Mouse (Mus musculus): ENCODE data around the gene Usp33.
A peak's percentile ranks its signal among the peaks of the same experiment; 100 is the strongest.
"Not testable (repeated sequence)": the region's sequence is repeated elsewhere in the genome, so short reads cannot be mapped to it uniquely, and the experiment has no call there.

Usp33 gene

DNA sequence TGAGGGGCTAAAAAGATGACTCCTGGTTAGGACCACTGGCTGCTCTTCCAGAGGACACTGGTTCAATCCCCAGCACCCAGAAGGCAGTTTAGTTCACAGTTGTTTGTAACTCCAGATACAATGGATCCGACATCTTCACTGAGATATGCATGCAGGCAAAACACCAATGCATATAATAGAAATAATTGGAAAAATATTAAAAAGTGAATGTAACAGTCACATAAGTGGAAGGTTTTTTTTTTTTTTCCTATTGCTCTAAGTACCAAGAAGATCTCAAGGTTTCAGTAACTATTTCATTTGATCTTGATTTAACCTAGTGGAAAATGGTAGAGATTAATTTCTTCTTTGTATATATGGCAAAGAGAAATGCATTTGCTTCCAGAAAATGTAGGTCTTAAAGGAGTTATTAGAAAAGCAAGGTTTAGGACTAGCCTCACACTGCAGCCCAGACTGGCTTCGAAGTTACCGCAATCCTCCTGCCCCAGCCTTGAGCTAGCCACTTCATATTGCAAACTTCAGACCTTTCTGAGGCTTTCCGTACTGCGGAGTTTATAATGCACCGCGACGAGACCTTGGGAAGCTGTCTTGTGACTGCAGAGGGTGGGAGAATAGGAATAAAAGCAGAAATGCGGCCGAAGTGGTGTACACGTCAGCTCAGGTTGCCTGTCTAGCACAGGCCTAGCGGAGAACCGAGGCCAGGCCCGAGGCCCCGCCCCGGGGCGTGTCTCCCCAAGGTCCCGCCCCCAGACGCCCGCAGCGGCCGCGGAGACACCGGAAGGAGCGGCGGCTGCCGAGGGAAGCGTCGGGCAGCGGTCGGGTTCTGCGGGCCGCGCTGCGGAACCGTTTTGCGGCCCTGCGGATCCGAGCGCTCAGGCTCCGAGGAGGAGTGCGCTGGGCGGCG lies at the start of gene Usp33:
Gene Usp33 (plus strand): TSS at position 747 of the 901 bp plus-strand sequence.
- DNase-seq (ENCODE audit: low spot score in 2 of 2): peak; percentile 97 to 98

DNA sequence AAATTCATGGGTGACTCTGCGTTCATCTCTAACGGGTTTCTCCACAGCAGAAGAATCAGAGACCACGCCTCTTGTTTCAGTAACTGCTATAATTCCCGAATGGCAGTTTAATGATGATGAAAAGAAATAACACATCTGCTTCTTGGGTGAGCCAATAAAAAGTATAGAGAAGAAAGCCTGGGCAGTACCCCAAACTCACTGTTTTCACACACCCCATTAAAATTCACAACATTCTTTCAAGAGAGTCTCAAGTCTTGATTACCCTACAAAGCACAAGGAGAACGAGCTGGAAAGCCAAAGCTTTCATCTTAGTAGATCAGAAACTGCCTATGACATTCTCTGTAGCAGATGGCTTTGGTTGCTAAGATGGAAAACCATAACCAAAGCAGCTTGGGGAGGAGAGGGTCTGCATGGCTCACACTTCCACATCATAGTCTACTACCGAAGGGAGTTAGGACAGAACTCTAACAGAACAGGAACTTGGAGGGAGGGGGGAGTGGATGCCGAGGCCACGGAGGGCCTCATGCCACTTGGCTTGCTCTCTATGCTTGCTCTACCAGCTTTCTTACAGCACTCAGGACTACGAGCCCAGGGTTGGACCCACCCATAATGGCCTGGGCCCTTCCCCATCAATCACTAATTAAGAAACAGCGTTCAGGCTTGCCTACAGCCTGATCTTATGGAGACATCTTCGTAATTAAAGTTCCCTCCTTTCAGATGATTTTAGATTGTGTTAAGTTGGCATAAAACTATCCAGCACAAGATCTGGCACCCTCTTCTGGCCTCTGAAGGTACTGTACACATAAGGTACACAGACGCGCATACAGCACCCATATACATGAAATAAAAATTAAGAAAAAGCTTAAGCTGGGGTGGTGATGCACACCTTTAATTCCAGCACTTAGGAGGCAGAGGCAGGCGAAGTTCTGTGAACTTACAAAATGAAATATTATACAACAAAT lies 45.6 kb upstream of the Usp33 start:
- no peak for DNase-seq (ENCODE audit: low spot score in 2 of 2)

DNA sequence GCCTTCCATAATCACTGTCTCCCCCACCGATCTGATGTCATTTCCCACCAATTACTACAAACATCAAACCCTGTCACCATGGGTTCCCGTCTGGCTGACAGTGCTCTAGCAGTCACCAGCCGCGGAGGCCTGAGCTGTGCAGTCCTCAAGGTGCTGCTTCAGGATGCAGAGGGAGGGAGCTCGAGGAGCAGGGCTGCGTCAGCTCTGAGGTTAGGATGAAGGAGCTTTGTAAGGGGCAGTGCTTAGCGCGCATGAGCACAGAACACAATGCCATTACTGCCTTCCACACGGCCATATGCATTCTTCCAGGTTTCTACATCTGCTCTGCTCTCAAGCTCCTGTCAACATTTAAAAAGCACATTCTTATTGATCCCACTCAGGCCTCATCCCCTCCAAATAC lies 43.3 kb upstream of the Usp33 start:
- DNase-seq (ENCODE audit: low spot score in 2 of 2): no peak

DNA sequence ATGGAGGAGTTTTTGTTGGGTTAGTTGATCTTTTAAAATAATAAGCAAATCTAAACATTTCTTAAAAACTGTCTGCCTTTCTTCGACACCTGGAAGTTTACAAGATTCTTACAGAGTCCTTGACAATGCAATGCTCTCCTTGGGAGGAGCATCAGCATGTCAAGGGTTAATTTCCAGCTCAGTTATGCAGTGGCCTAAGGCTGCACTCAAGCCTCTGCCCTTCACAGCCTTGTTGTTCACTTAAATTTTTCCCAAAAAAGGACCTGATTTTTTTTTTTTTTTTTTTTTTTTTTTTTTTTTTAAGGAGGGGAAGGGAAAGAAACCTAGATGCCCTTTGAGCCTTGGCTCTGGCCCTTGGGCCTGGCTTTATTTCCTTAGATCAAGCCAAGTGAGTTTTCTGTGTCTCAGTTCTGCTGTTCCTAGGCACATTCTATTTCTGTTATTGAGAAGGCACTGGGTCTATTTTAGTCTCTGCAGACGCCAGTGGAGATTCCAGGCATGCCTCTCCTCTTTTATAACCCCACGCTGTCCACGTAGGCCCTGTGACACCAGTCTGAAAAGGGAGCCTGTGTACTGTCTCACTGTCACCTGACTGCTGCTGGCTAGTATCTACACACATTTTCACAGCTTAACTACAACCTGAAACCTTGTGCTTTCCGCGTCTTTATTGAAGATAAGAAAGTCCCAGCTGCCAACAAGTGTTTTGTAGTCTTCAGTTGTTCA lies 42.0 kb upstream of the Usp33 start:
- DNase-seq (ENCODE audit: low spot score in 2 of 2): no peak

DNA sequence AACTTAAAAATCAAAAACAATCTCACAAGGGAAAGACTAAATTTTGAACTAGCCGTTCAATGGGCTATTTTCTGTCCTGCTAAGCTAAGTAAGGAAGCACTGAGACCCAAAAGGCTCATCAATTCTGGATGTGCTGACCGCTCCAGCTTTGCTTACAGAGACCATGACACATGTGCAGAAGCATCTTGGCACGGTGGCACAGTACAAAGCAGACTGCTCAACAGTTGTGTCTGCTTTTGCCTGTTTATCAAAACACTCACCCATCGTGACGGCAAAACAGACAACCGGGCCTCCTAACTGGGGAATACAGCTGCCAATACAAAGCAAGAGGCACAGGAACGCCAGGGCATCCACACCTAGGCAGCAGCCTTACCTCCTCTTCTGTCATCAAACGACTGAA lies 41.2 kb upstream of the Usp33 start:
- DNase-seq (ENCODE audit: low spot score in 2 of 2): no peak

DNA sequence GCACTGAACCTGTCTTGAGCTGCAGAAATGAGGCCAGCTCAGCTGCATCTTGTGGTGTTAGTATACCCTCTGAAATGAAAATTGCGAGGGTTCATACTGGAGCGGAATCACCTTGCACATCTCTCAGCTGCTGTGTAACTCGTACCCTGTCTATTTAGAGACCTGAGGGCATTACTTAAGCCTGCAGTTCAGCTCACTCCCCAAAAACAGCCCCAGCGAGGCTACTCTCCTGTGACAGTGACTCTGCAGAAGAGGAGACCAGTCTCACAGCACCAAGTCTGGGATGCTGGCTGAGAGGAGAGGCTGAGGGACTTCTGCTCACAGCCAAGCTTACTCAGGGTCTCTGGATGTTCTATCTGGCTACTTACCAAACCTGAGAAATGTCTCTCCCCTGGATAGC lies 40.3 kb upstream of the Usp33 start:
- no peak for DNase-seq (ENCODE audit: low spot score in 2 of 2)

DNA sequence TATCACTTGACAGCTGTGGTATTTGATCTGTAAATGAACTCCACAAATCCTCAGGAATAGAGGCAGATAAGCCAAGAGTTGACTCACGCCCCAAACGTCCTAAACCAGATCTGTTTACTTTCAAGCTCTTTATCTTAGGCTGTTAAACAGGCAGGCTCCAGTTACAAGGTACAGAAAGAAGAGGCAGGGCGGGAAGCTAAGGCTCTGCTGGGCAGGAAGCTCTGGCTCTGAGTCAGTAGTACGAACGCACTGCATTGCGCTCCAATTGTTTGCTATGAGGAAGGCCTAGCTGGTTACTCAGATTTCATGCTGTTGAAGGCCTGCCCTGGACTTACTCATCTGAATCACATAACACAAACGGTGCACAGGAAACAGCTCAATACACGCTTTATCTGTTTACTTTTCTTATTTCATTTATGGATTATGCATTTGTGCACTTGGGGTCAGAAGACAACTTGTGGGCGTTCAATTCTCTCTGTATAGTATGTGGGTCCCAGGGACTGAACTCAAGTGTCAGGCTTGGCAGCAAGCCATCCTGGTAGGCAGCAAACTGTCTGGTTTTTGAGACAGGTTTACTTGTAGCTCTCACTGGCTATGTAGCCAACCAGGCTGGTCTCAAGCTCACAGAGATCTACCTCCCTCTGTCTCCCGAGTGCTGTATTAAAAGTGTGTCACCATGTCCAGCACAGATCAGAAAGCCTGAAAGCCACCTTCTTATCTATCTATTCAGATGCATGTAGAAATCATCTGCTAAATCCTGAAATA lies 37.6 kb upstream of the Usp33 start:
- DNase-seq (ENCODE audit: low spot score in 2 of 2): no peak

DNA sequence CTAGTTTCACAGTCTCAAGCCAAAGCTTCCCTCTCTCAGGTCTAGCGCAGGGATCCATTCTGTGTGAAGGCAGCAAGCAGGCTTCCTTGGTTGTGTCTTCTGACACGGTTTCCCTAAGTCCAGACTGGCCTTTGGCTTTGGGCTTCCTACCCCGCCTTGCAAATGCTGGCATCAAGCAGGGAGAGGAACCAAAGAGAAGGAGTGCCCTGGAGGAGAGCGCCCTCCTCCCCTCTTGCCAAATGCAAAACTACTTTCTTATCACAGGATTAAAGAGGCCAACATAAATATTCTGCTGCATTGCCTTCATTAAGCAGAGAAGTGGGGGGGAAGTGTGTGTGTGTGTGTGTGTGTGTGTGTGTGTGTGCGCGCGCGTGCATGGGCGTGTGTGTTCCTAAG lies 37.0 kb upstream of the Usp33 start:
- DNase-seq (ENCODE audit: low spot score in 2 of 2): no peak

DNA sequence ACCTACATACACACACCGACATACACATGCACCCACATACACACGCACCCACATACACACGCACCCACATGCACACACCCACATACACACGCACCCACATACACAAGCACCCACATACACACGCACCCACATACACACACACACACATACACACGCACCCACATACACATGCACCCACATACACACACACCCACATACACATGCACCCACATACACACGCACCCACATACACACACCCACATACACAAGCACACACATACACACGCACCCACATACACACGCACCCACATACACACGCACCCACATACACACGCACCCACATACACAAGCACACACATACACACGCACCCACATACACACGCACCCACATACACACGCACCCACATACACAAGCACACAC lies 31.6 kb upstream of the Usp33 start:
- DNase-seq (ENCODE audit: low spot score in 2 of 2): not testable (repeated sequence)

DNA sequence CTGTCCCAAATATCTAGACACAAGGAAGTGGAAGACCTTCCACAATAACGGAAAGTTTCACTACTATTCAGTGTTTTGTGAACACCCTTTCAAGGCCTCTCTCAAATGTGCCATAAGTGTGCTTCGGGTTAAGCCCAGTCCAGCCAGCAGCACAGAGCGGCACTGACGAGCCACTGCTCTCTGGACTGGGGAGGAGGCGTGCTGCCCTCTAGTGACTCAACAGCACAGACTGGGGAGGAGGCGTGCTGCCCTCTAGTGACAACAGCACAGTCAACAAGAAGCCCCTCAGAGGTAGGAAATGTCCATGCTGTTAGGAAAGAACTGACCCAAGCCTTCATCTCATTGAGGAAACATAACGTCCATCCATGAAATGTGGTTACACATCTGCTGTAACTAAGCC lies 30.7 kb upstream of the Usp33 start:
- DNase-seq (ENCODE audit: low spot score in 2 of 2): peak; percentile 53 to 84

DNA sequence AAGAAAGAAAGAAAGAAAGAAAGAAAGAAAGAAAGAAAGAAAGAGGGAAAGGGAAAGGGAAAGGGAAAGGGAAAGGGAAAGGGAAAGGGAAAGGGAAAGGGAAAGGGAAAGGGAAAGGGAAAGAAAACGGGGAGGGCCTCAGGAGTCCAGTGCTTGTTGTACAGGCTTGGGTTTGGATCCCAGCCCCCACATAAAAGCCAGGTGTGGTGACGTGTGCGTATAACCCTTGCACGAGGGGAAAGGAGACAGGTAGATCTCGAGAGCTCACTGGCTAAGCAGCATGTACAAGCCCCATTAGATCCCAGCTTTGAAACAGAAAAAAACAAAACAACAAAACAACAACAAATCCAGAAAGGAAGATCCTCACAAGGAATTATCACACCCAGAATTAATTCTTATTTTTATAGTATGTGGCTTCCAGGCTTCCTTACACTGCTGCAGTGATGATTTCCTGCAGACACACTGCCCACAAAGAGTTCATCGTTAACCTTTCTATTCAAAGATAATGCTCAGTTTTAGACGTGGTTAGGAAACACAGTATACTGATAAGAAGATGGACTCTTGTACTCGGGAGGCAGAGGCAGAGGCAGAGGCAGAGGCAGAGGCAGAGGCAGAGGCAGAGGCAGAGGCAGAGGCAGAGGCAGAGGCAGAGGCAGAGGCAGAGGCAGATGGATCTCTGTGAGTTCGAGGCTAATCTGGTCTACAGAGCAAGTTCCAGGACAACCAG lies 29.7 kb upstream of the Usp33 start:
- not testable (repeated sequence) for DNase-seq (ENCODE audit: low spot score in 2 of 2)

DNA sequence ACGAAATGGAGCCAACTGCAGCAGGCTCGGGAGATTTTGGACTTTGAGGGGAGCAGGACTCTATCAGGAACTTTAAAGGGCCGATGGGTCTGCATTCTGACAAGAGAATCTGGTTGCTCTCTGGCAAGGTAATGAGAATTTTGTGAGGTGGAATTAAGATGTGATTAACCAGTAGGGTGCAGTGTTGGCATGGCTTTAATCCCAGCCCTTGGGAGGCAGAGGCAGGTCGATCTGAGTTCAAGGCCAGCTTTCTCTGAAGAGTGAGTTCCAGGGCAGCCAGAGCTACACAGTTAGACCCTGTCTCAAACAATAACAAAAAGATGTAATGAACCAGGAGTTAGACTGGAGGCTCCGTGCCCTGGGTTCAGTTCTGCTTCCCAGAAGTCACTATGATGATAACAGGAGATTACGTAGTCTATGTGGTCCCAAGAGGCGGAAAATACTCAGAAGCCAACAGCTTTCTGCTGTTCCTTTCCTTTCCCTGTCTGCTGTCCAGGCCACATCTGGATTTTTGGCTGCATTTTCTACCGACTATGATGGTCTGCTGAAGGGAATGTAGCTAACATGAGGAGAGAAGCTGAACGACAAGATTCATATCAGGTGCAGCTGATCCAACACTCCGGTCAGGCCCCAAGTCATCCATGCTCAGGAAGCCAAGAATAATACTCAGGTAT lies 25.2 kb upstream of the Usp33 start:
- no peak for DNase-seq (ENCODE audit: low spot score in 2 of 2)

DNA sequence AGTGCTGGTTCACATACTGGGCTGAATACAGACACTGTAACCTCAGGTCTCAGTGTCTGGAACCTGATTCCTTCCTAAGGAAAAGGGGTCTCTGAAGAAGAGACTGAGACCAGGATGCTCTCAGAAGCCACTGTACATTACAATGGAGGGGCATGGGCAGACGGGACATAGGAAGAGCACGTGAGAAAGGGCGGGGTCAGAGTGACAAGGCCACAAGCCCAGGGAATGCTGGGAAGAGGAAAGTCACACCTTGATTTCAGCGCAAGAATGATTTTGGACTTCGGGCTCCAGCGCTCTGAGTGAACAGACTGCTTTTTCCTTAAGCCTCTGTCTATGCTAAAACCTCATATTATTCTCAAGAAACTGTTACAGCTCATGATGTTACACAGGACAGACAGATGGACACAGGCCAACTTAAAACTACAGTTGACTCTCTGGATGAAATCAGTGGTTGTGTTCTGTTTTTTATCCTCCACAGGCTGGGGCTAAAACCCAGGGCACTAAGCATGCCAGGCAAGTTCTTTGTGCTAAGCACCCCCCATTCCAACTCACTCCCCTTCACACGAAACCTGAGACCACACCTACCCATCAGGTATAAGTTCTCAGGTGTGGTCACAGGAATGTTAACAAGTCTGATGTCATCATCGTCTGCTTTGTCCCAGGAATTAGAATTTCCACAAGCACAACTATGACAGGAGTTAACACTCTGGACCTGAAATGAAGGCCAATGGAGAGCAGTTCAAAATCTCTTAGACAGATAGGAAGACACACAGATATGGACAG lies 24.3 kb upstream of the Usp33 start:
- no peak for DNase-seq (ENCODE audit: low spot score in 2 of 2)

DNA sequence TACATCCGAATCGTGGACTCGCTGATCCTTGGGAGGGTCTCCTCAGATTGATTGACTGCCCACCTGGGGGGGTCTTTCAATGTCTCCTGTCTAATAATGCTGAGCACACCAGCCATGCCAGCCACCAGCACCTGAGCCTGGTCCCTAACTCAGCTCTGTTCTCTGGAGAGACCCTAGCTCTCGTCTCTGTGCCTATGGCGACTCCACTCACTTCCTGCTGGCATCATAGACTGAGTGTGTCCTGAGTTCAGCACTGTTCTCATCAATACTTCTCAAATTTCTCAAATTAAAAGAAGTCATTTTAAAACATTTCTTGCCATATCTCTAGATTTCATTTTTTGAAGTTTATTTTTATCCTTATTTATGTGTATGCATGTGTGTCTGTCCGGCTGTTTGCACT lies 14.2 kb upstream of the Usp33 start:
- no peak for DNase-seq (ENCODE audit: low spot score in 2 of 2)

DNA sequence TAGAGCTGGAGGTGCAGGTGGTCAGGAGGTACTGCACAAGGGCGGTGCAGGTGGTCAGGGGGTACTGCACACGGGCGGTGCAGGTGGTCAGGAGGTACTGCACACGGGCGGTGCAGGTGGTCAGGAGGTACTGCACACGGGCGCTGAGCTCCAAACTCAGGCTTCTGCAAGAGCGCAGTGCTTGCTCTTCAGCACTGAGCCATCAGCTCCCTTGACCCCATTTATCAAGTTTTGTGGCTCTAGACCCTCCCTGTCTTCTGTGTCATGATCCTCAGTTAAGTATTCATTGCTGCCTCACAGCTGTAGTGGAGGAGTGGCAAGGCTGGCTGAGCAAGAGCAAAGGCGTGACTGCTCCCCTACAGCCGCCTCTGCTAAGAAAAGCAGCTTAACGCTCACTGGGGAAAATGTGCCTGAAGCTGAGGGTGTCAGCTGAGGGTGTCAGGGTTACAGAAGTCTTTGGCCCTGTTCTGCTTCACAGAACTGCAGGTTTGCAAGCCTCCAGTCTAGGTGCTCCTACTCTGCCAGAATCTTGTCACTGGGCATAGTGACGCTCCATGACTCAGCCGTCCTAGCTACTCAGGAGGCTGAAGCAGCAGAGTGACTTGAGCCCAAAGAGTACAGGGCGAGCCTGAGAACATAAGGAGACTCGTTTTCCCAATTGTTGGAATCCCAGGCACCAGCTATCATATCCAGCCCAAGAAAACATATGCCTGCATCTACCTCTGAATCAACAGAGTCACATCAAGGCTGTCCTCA lies 13.6 kb upstream of the Usp33 start:
- DNase-seq (ENCODE audit: low spot score in 2 of 2): no peak

DNA sequence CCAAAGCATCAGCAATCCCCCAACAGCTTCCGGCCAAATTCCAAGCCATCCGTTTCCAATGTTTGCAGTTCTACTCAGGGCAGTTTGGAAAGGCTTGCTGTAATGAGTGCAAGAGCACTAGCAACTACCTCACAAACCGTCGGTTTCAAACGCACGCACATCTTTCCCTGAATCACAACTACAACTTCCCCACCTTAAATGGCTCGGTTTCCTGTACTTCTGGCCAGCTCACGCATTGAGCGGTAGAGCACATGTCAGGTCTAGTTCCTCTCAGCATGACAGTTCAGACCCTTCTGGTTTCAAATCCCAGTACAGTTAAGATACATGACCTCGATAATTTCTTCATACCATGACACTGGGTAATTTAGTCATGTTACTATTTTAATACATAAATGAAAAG lies 12.6 kb upstream of the Usp33 start:
- no peak for DNase-seq (ENCODE audit: low spot score in 2 of 2)

DNA sequence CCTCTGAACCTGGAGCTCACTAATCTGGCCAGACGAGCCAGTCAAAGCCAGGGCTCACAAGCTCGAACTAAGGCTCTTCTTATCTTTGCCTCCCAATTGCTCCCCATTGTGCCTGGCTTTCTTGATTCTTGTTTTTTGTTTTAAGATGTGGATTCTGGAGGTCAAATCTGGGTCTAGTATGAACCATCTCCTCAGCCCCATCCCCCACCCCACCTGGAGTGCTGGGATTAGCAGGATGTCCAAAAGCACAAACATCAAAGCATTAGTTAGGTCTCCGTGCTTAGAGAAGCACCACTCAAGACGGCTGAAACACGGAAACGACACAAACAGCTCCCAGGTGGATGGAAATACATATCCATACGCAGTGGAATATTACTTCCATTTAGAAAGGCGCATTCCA lies 10.2 kb upstream of the Usp33 start:
- no peak for DNase-seq (ENCODE audit: low spot score in 2 of 2)

DNA sequence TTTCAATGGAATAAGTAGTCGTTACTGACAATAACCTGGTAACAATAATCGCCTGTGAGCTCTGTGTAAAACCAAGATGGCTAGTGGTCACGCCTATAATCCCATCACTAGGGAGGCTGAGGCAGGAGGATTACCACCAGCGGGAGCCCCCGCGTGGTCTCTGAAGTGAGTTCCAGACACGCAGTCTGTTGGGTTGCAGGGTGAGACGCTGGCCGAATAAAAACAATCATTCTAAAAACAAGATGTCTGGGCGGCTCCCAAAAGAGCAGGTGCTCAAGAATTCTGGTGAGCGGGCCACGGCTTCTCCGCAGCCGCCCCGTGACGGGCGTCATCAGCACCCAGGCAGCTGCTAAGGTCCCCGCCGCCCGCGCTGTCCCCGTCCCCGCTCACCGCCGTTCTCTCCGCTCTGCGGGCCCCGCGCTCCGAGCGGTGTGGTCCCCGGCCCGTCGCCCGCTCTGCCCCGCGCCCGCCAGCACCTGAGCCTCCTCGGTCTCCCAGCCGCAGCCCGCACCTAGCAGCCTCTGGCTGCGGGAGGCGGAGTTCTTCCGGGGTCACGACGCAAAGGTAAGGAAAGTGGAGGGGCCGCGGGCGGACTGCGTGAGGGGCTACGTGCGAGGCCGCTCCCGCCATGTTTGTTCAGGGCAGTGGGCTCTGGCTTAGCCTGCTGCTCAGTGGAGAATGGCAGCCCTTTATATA lies 6.3 kb upstream of the Usp33 start, which contains the start of gene Miga1:
Gene Miga1 (minus strand): TSS at position 546 of the 696 bp plus-strand sequence.
- DNase-seq (ENCODE audit: low spot score in 2 of 2): peak; percentile 58 to 78

Data from spleen, postnatal 10 days (tissue).